Mouse (Mus musculus) MEL (cell line): ENCODE measurements at regions not wholly inside any gene's neighbourhood (a gene's known extent, or its start where the extent isn't known, plus 50 kb on each side); places are given as distances from the start of the nearest gene placed in this dataset.

Source experiments
- CHD1 ChIP-seq: IDR thresholded peaks from 2 replicates; pipeline ENCODE4 v1.6.1; 2012; ENCODE audit warnings: low read depth, mild to moderate bottlenecking, inconsistent platforms, low read length, improper control_type of control experiment
- CHD2 ChIP-seq: IDR thresholded peaks from 2 replicates; pipeline ENCODE4 v1.6.1; 2011; ENCODE audit warnings: low read length, improper control_type of control experiment
- CTCF ChIP-seq, 3 experiments: IDR thresholded peaks in 2 of 3; conservative IDR thresholded peaks in 1 of 3; 2 replicates each; pipeline ENCODE4 v1.5.1; 2011 to 2012; ENCODE audit warnings: low read length in 3 of 3, low read depth in 2 of 3, mild to moderate bottlenecking in 2 of 3, improper control_type of control experiment in 1 of 3, inconsistent platforms in 1 of 3, mixed read lengths in 1 of 3, moderate library complexity in 1 of 3; ENCODE audit not compliant: control insufficient read depth in 1 of 3, insufficient read depth in 1 of 3, poor library complexity in 1 of 3, severe bottlenecking in 1 of 3
- GATA1 ChIP-seq: IDR thresholded peaks from 2 replicates; pipeline ENCODE4 v1.6.1; 2011; ENCODE audit warnings: low read depth, low read length, improper control_type of control experiment
- MAX ChIP-seq: IDR thresholded peaks from 2 replicates; pipeline ENCODE4 v1.6.1; 2011; ENCODE audit warnings: low read length, improper control_type of control experiment
- MEF2A ChIP-seq: IDR thresholded peaks from 2 replicates; pipeline ENCODE4 v1.6.1; 2014; ENCODE audit warnings: low read depth, mild to moderate bottlenecking, inconsistent platforms, low read length, improper control_type of control experiment; ENCODE audit not compliant: poor library complexity, insufficient replicate concordance, severe bottlenecking; ENCODE audit errors: extremely low read depth
- MYC ChIP-seq: IDR thresholded peaks from 2 replicates; pipeline ENCODE4 v1.6.1; 2011; ENCODE audit warnings: low read depth, mild to moderate bottlenecking, low read length, improper control_type of control experiment, moderate library complexity
- NRF1 ChIP-seq: IDR thresholded peaks from 2 replicates; pipeline ENCODE4 v1.6.1; 2014; ENCODE audit warnings: low read depth, mild to moderate bottlenecking, inconsistent platforms, low read length, improper control_type of control experiment, moderate library complexity; ENCODE audit not compliant: poor library complexity, insufficient read depth, severe bottlenecking
- POLR2A ChIP-seq, 2 experiments: IDR thresholded peaks; 2 replicates each; pipeline ENCODE4 v1.6.1; 2011 to 2012; ENCODE audit warnings: low read length in 2 of 2, mild to moderate bottlenecking in 2 of 2, control low read depth in 1 of 2, improper control_type of control experiment in 1 of 2, low read depth in 1 of 2, moderate library complexity in 1 of 2; ENCODE audit not compliant: control insufficient read depth in 1 of 2, insufficient read depth in 1 of 2, poor library complexity in 1 of 2
- TAL1 ChIP-seq: IDR thresholded peaks from 2 replicates; pipeline ENCODE4 v1.6.1; 2012; ENCODE audit warnings: mild to moderate bottlenecking, inconsistent platforms, low read length, moderate library complexity, mixed read lengths
- TCF12 ChIP-seq: IDR thresholded peaks from 2 replicates; pipeline ENCODE4 v1.6.1; 2014; ENCODE audit warnings: low read depth, mild to moderate bottlenecking, inconsistent platforms, low read length, improper control_type of control experiment, moderate library complexity
- USF2 ChIP-seq, 2 experiments: IDR thresholded peaks; 2 replicates each; pipeline ENCODE4 v1.6.1; 2011 to 2012; ENCODE audit warnings: improper control_type of control experiment in 2 of 2, low read length in 2 of 2, borderline replicate concordance in 1 of 2, inconsistent platforms in 1 of 2, low read depth in 1 of 2, mild to moderate bottlenecking in 1 of 2; ENCODE audit not compliant: insufficient read depth in 1 of 2
- ZNF384 ChIP-seq: IDR thresholded peaks from 2 replicates; pipeline ENCODE4 v1.6.1; 2012; ENCODE audit warnings: low read depth, mild to moderate bottlenecking, inconsistent platforms, low read length, improper control_type of control experiment

DNA sequence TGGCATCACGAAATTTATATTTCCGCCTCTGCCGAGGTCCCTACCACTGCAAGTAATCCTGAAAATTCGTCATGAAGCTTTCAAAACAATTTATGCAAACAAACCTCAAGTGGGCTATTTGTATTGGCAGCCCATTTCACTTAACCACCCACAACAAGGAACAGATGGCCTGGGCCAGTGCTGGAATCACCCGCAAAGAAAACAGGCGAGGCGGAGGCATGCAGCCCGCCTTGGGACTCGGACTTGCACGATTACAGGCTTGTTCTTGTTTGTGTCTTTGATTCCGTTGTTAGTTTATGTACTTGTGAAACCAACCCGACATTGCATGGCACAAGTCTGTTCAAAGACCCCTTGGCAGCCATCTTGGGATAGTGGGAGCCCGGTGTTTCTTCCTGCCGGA lies 55.8 kb upstream of the Irx6 start:
- TF ChIP-seq NRF1 (no peak), CTCF (IDR thresholded peaks at IDR 0.05 in 2 of 3, conservative IDR thresholded peaks at IDR 0.05 in 1 of 3; ENCODE audit: control insufficient read depth in 1 of 3, insufficient read depth in 1 of 3, low read depth in 2 of 3, low read length in 3 of 3, poor library complexity in 1 of 3, severe bottlenecking in 1 of 3) (no peak), TCF12 (no peak), GATA1 (no peak), CHD1 (no peak), POLR2A (IDR thresholded peaks at IDR 0.05; ENCODE audit: control insufficient read depth in 1 of 2, insufficient read depth in 1 of 2, low read depth in 1 of 2, low read length in 2 of 2, poor library complexity in 1 of 2) (no peak), MEF2A (no peak), MYC (no peak), TAL1 (no peak), USF2 (IDR thresholded peaks at IDR 0.05; ENCODE audit: borderline replicate concordance in 1 of 2, insufficient read depth in 1 of 2, low read depth in 1 of 2, low read length in 2 of 2) (no peak), ZNF384 (no peak), MAX (no peak), CHD2 (no peak)
